Mouse (Mus musculus): ENCODE measurements at regions not wholly inside any gene's neighbourhood (a gene's known extent, or its start where the extent isn't known, plus 50 kb on each side); places are given as distances from the start of the nearest gene placed in this dataset. TPM values are rescaled to one million over a fixed set of nuclear protein-coding genes. Genes with fewer than 3 reads are reported as not detected.

GRCm38 (mm10) chr10:91882481-91882880, 701.4 kb upstream of the Tmpo start:
- DNase-seq (ENCODE audit: low spot score): no peak
- Histone ChIP-seq H3K27ac (replicated peaks) (no peak overlapping the region), H3K4me3 (no peak overlapping the region), H3K9me3 (no peaks in the 10 kb centered on the region), H3K36me3 (replicated peaks) (no peaks in the 10 kb centered on the region), H3K4me1 (peaks cover 7% of the 10 kb centered on the region), H3K27me3 (replicated peaks; ENCODE audit: low read depth, poor library complexity, severe bottlenecking) (no peaks in the 10 kb centered on the region)
- 86% methylated on average over 4 of the region's 4 CpGs for WGBS

GRCm38 (mm10) chr10:91881521-91882228, 700.6 kb upstream of the Tmpo start:
- no peaks in the 10 kb centered on the region for H3K27me3 ChIP-seq (replicated peaks; ENCODE audit: low read depth, poor library complexity, severe bottlenecking)
- H3K36me3 ChIP-seq (replicated peaks): no peaks in the 10 kb centered on the region
- peaks cover 7% of the 10 kb centered on the region for H3K4me1 ChIP-seq
- H3K4me3 ChIP-seq: no peak overlapping the region
- no peaks in the 10 kb centered on the region for H3K9me3 ChIP-seq
- peak; percentile 10 for DNase-seq (ENCODE audit: low spot score)
- no peak overlapping the region for H3K27ac ChIP-seq (replicated peaks)
- WGBS: 34% methylated on average over 9 of the region's 9 CpGs

- no peaks in the 10 kb centered on the region for H3K9me3 ChIP-seq
- no peak overlapping the region for H3K27ac ChIP-seq (replicated peaks)
- no peaks in the 10 kb centered on the region for H3K27me3 ChIP-seq (replicated peaks; ENCODE audit: low read depth, poor library complexity, severe bottlenecking)
- H3K36me3 ChIP-seq (replicated peaks): no peaks in the 10 kb centered on the region
- 90% methylated on average over 3 of the region's 3 CpGs for WGBS
- H3K4me1 ChIP-seq: no peaks in the 10 kb centered on the region
- DNase-seq (ENCODE audit: low spot score): no peak
- no peak overlapping the region for H3K4me3 ChIP-seq
These were observed 694.3 kb upstream of the Tmpo start for GRCm38 (mm10) chr10:91875450-91875849.

GRCm38 (mm10) chr10:91871244-91871643, 690.1 kb upstream of the Tmpo start:
- H3K4me3 ChIP-seq: no peak overlapping the region
- H3K27ac ChIP-seq (replicated peaks): no peak overlapping the region
- no peak for DNase-seq (ENCODE audit: low spot score)
- H3K4me1 ChIP-seq: no peaks in the 10 kb centered on the region
- no peaks in the 10 kb centered on the region for H3K27me3 ChIP-seq (replicated peaks; ENCODE audit: low read depth, poor library complexity, severe bottlenecking)
- H3K9me3 ChIP-seq: no peaks in the 10 kb centered on the region
- H3K36me3 ChIP-seq (replicated peaks): no peaks in the 10 kb centered on the region
- 93% methylated on average over 4 of the region's 4 CpGs for WGBS

- WGBS: 56% methylated on average over 6 of the region's 6 CpGs
- H3K27ac ChIP-seq (replicated peaks): no peak overlapping the region
These were observed 677.8 kb upstream of the Tmpo start for GRCm38 (mm10) chr10:91858711-91859595.

GRCm38 (mm10) chr10:91827074-91827473, 646.0 kb upstream of the Tmpo start:
- Histone ChIP-seq H3K27me3 (replicated peaks; ENCODE audit: low read depth, poor library complexity, severe bottlenecking) (no peaks in the 10 kb centered on the region), H3K4me1 (no peaks in the 10 kb centered on the region), H3K4me3 (no peak overlapping the region), H3K36me3 (replicated peaks) (no peaks in the 10 kb centered on the region), H3K27ac (replicated peaks) (no peak overlapping the region), H3K9me3 (no peaks in the 10 kb centered on the region)
- DNase-seq (ENCODE audit: low spot score): no peak
- WGBS: 29% methylated on average over 3 of the region's 3 CpGs

More at GRCm38 (mm10) chr10:91858711-91859595, 677.8 kb upstream of the Tmpo start:
- no peaks in the 10 kb centered on the region for H3K9me3 ChIP-seq
- H3K4me1 ChIP-seq: peaks cover 2% of the 10 kb centered on the region; the same call in 1 of the 2 replicates
- no peaks in the 10 kb centered on the region for H3K27me3 ChIP-seq (replicated peaks; ENCODE audit: low read depth, poor library complexity, severe bottlenecking)
- H3K4me3 ChIP-seq: no peak overlapping the region
- no peak for DNase-seq (ENCODE audit: low spot score)
- H3K36me3 ChIP-seq (replicated peaks): no peaks in the 10 kb centered on the region

- Histone ChIP-seq H3K4me3 (no peak overlapping the region), H3K4me1 (no peaks in the 10 kb centered on the region), H3K27ac (replicated peaks) (no peak overlapping the region), H3K36me3 (replicated peaks) (no peaks in the 10 kb centered on the region), H3K9me3 (no peaks in the 10 kb centered on the region), H3K27me3 (replicated peaks; ENCODE audit: low read depth, poor library complexity, severe bottlenecking) (no peaks in the 10 kb centered on the region)
- WGBS: 90% methylated on average over 5 of the region's 5 CpGs
- no peak for DNase-seq (ENCODE audit: low spot score)
These were observed 642.4 kb upstream of the Tmpo start for GRCm38 (mm10) chr10:91823499-91823898.

GRCm38 (mm10) chr10:91804870-91805269, 623.8 kb upstream of the Tmpo start:
- no peak overlapping the region for H3K4me3 ChIP-seq
- H3K27me3 ChIP-seq (replicated peaks; ENCODE audit: low read depth, poor library complexity, severe bottlenecking): no peaks in the 10 kb centered on the region
- DNase-seq (ENCODE audit: low spot score): no peak
- H3K36me3 ChIP-seq (replicated peaks): no peaks in the 10 kb centered on the region
- 90% methylated on average over 3 of the region's 3 CpGs for WGBS
- no peak overlapping the region for H3K27ac ChIP-seq (replicated peaks)
- H3K9me3 ChIP-seq: no peaks in the 10 kb centered on the region
- H3K4me1 ChIP-seq: no peaks in the 10 kb centered on the region

MicroRNAs in the stretch of these regions (microRNA counts, 519-probe panel; counts per million panel counts)
- microRNA mmu-miR-135a: 6,251 counts per million, percentile 96 among the panel's probes with 10 or more counts

Small RNA genes lying in the stretch of these regions (microRNA-seq; reads per million reads assigned to microRNA genes)
- not detected for gene Gm22582
- gene Mir1251: 60.4 reads per million, percentile 44 among the genes with 10 or more reads in this experiment
- gene Mir135a-2: 22.3 reads per million, percentile 31 among the genes with 10 or more reads in this experiment
